Mouse (Mus musculus) forebrain, postnatal 0 days (tissue): ENCODE measurements around the gene Angptl8. TPM values are rescaled to one million over a fixed set of nuclear protein-coding genes. Genes with fewer than 3 reads are reported as not detected.

Source experiments
- ATAC-seq: fragments of 200-750 bp; cut with Nextera tagmentation; 2 replicates; pipeline ENCODE4 v1.8.0; 2017; ENCODE audit warnings: mild to moderate bottlenecking, moderate library complexity
- DNase-seq: peaks from one replicate; pipeline ENCODE4 v3.0.0-alpha.2; 2015
- H3K27ac ChIP-seq: fragments of 300-500 bp; sonication (generic); 2 replicates; pipeline ENCODE4 v1.5.1; 2014; ENCODE audit warnings: low read depth, mild to moderate bottlenecking, antibody characterized with exemption, low read length, moderate library complexity, mixed read lengths
- H3K27me3 ChIP-seq: fragments of 300-500 bp; sonication (generic); 2 replicates; pipeline ENCODE4 v1.6.1; 2014; ENCODE audit warnings: mild to moderate bottlenecking, low read length, mixed read lengths; ENCODE audit not compliant: insufficient read depth
- H3K36me3 ChIP-seq: fragments of 300-500 bp; sonication (generic); 2 replicates; pipeline ENCODE4 v1.6.1; 2014; ENCODE audit warnings: mild to moderate bottlenecking, moderate library complexity; ENCODE audit not compliant: insufficient read depth
- H3K4me1 ChIP-seq: fragments of 300-500 bp; sonication (generic); 2 replicates; pipeline ENCODE4 v1.6.1; 2014; ENCODE audit warnings: antibody characterized with exemption; ENCODE audit not compliant: insufficient read depth
- H3K4me2 ChIP-seq: fragments of 300-500 bp; sonication (generic); 2 replicates; pipeline ENCODE4 v1.6.1; 2014; ENCODE audit warnings: low read depth, mild to moderate bottlenecking, moderate library complexity
- H3K4me3 ChIP-seq: fragments of 300-500 bp; sonication (generic); 2 replicates; pipeline ENCODE4 v1.5.1; 2014; ENCODE audit warnings: low read depth, low read length, mixed read lengths
- H3K9ac ChIP-seq: fragments of 300-500 bp; sonication (generic); 2 replicates; pipeline ENCODE4 v1.6.1; 2014; ENCODE audit warnings: mild to moderate bottlenecking
- H3K9me3 ChIP-seq: fragments of 300-500 bp; sonication (generic); 2 replicates; pipeline ENCODE4 v1.6.1; 2016; ENCODE audit warnings: low read length
- CTCF ChIP-seq: sonication (generic); IDR thresholded peaks from 2 replicates; pipeline ENCODE4 v1.5.1; 2016; ENCODE audit warnings: antibody characterized with exemption, control low read depth, low read depth
- WGBS: fragments of 180-500 bp; shearing (Covaris S2); extraction: QIAGEN DNeasy Blood & Tissue Kit; methylation state at CpG from one replicate; pipeline ENCODE4 v1.1.7; 2014; 5-methylcytosine and 5-hydroxymethylcytosine counted together
- polyA plus RNA-seq: library from polyadenylated mRNA; unstranded; fragments of >200 nt; fragmentation: Nextera tagmentation; extraction: Ambion mirVana; gene quantifications from 2 replicates; pipeline ENCODE4 v1.2.1, GENCODE M21; 2015
- total RNA-seq: library from RNA; depleted of rRNA; stranded (reverse); fragments of >200 nt; gene quantifications from 2 replicates; pipeline ENCODE4 v1.2.3, GENCODE M21; 2014

Gene Angptl8
- total and polyA plus RNA-seq, 2 experiments from 2014 or later, result 0.18 TPM; not detected in 1

DNA sequence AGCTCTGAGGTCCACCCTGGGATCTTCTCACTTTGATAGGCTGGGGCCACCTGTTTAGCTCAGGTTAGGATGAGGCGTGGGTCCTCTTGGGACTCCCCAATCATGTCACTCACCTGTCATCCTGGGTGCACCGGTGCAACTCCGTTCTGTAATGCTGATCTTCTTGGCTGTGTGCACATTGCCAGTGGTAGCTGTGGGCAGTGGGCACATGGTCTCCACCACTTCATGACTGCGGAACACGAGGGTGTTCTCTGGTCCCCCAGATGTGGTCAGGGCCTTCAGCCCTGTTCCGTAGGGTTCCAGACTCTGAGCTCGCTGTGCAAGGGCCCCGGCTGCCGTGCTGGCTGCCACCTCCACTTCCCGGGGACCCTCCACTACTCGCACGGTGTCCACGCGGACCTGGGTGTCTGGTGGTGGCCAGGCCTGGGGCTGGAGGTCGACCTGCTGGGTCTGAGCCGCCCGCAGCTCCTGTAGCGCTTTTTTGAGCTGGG lies 40.9 kb upstream of the Angptl8 start:
- Histone ChIP-seq H3K27me3 (no peaks in the 10 kb centered on the region), H3K4me2 (no peak overlapping the region), H3K36me3 (no peaks in the 10 kb centered on the region), H3K27ac (no peak overlapping the region), H3K9ac (no peak overlapping the region), H3K4me3 (no peak overlapping the region), H3K4me1 (no peaks in the 10 kb centered on the region), H3K9me3 (no peaks in the 10 kb centered on the region)
- WGBS, result 95% methylated on average over 18 of the region's 18 CpGs
- DNase-seq, result no peak
- TF ChIP-seq CTCF, result no peak
- ATAC-seq, result no peak

DNA sequence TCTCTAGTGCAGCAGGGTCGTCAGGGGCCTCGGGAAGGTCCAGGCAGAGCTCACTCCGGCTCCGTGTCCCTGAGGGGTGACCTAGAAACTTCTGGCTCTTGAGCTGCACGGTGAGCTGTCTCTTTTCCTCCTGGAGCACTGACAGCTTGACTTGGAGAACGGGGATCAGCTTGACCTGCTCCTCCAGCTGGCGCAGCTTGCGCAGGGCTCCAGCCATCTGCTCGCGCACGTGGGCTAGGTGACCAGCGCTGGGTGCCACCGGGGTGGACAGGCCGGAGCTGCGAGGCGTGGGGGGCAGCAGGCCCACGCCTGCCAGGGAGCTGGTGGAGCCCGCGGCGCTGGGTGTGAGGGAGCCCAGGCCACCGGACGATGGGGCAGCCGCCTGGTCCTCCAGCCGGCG lies 40.4 kb upstream of the Angptl8 start:
- Histone ChIP-seq H3K27me3 (no peaks in the 10 kb centered on the region), H3K9me3 (no peaks in the 10 kb centered on the region), H3K36me3 (no peaks in the 10 kb centered on the region), H3K4me3 (no peak overlapping the region), H3K4me1 (no peaks in the 10 kb centered on the region), H3K4me2 (no peak overlapping the region), H3K9ac (no peak overlapping the region), H3K27ac (no peak overlapping the region)
- ATAC-seq (no peak), DNase-seq (no peak)
- WGBS, result 95% methylated on average over 25 of the region's 25 CpGs
- TF ChIP-seq CTCF, result no peak

DNA sequence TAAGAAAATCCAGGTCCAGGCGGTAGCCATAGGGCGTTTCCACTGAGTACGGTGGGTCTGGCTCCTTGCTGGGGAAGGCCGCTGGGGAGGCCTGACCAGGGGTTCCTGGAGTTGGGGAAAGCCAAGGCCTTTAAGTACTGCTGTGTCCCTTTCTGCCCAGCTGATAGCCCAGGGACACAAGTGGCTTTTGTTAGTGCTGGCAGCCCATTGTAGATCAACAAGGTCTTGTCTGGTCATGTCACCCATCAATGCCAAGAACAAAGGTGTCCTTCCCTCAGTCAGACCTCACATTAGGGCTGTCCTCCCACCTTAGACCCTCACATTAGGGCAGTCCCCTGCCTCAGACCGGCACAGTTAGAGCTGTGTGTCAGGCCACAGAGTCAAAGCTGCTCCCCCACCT lies 39.7 kb upstream of the Angptl8 start:
- no peak overlapping the region for H3K27ac ChIP-seq
- no peaks in the 10 kb centered on the region for H3K36me3 ChIP-seq
- no peak overlapping the region for H3K9ac ChIP-seq
- no peaks in the 10 kb centered on the region for H3K4me1 ChIP-seq
- H3K4me2 ChIP-seq, result no peak overlapping the region
- no peaks in the 10 kb centered on the region for H3K9me3 ChIP-seq
- ATAC-seq (no peak), DNase-seq (no peak)
- H3K27me3 ChIP-seq, result no peaks in the 10 kb centered on the region
- H3K4me3 ChIP-seq, result no peak overlapping the region
- no peak for TF ChIP-seq CTCF
- WGBS, result 84% methylated on average over 5 of the region's 5 CpGs

DNA sequence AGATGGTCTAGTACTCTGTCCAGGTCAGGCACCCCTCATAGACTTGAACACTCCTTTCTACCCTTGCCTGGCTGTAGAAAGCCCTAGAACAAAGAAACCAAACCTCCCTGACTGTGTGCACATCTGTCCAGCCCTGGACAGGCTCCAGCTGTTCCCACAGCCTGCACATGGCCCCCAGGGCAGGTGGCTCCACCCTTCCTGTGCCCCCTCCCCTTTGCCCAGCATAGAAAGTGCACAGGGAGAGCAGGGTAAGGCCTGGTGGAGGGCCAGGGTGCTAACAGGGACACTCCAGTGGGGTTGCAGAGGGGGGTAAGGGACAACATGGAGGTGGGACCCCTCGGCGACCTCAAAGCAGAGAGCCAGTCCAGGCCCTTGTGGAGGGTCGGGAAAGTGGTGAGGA lies 39.1 kb upstream of the Angptl8 start:
- ATAC-seq, result no peak
- H3K27me3 ChIP-seq, result no peaks in the 10 kb centered on the region
- 76% methylated on average over 3 of the region's 3 CpGs for WGBS
- H3K27ac ChIP-seq, result no peak overlapping the region
- H3K4me1 ChIP-seq, result no peaks in the 10 kb centered on the region
- no peak overlapping the region for H3K9ac ChIP-seq
- H3K4me2 ChIP-seq, result no peak overlapping the region
- no peaks in the 10 kb centered on the region for H3K9me3 ChIP-seq
- H3K4me3 ChIP-seq, result no peak overlapping the region
- DNase-seq, result no peak
- H3K36me3 ChIP-seq, result no peaks in the 10 kb centered on the region
- no peak for TF ChIP-seq CTCF

DNA sequence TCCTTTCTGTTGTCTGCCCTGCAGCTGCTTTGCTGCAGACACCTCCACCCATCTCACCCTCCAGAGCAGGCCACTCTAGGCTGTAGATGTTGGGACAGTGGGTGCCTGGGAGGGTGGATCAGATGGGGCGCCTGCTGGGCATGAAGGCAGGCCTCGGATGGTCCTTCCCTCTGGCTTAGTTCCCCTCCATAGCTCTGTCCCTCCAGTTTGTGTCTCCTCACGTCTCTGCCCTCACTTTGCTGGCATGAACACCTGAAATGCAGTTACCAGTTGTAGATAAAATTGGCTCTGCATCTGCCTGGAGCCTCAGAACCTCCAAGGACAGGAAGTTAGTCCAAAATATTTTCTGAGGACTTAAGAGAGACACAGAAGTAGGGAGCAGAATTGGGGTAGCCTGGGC lies 38.4 kb upstream of the Angptl8 start:
- no peaks in the 10 kb centered on the region for H3K27me3 ChIP-seq
- no peak overlapping the region for H3K4me2 ChIP-seq
- H3K4me3 ChIP-seq, result no peak overlapping the region
- no peak overlapping the region for H3K27ac ChIP-seq
- TF ChIP-seq CTCF, result no peak
- no peak overlapping the region for H3K9ac ChIP-seq
- no peak for ATAC-seq
- no peaks in the 10 kb centered on the region for H3K36me3 ChIP-seq
- H3K9me3 ChIP-seq, result no peaks in the 10 kb centered on the region
- no peak for DNase-seq
- no peaks in the 10 kb centered on the region for H3K4me1 ChIP-seq
- 63% methylated on average over 3 of the region's 3 CpGs for WGBS

DNA sequence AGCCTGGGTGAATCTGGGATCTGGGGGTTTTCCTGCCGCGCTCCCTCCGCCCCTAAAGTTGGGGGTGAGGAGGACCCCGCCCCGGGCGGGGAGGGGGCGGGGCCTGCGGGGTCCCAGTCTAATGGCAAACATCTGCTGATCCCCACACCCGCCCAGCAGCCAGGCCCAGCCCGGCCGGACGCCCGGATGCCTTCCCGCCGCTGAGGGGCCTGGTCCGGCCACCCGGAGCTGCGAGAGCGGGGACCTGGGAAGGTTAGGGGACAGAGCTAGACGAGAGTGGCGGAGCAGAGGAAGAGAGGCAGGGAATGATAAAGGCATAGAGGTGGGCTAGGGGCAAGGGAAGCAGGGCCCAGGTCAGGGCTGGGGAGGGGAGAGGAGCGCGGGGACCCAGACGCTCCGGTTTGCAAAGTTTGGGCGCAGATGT lies 37.4 kb upstream of the Angptl8 start:
- no peak for TF ChIP-seq CTCF
- peak overlapping the region; percentile 22; the same call in 1 of the 2 replicates for H3K27ac ChIP-seq
- 2% methylated on average over 25 of the region's 26 CpGs for WGBS

DNA sequence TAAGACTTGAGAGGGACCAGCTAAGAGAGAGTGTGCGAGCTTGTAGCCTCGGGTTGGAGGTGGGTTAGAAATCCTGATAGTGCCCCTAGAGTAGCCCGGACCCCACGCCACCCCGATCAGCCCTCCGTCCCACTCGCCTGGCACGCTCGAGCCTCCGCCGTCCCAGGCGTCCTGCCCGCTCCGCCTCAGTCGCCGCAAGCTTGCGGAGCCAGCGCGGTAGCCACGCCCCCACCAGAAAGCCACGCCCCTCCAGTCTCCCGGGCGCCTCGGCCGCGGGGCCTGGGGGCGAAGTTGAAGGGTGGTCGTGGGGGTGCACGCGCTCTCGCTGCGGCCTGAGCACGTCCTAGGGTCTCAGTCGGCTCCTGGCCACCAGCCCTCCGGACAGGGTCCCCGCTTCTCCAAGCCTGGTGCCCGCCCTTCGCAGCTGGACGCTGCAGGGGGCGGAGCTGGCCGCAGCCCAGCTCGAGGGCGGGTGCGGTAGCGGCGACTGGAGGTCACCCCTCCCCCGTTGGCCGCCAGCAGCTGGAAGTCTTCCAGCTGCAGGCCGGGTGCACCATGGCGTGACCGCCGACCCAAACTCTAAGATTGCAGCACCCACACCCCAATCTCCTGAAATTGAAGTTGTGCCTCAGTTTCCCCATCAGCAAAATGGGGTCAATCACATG lies 36.8 kb upstream of the Angptl8 start, which contains the start of gene Kank2:
Kank2 (minus strand) TSS at position 400 of the 665 bp plus-strand sequence.
- Histone ChIP-seq H3K4me1 (no peaks in the 10 kb centered on the region), H3K9me3 (no peaks in the 10 kb centered on the region), H3K27me3 (no peaks in the 10 kb centered on the region), H3K4me3 (peak within 1 kb of the TSS; percentile 45), H3K27ac (peak within 1 kb of the TSS; percentile 22; the same call in 1 of the 2 replicates), H3K4me2 (peak within 1 kb of the TSS; percentile 85), H3K36me3 (no peaks in the 10 kb centered on the region), H3K9ac (peak within 1 kb of the TSS; percentile 51)
- under 1% methylated on average over 44 of the region's 52 CpGs for WGBS
- no peak for TF ChIP-seq CTCF
- peak; percentile 73 for ATAC-seq
- peak; percentile 64 for DNase-seq

More for the DNA sequence above, 37.4 kb upstream of the Angptl8 start:
- ATAC-seq, result no peak; the same call in none of the 2 replicates
- no peaks in the 10 kb centered on the region for H3K4me1 ChIP-seq
- peak overlapping the region; percentile 85 for H3K4me2 ChIP-seq
- no peak for DNase-seq
- no peaks in the 10 kb centered on the region for H3K9me3 ChIP-seq
- H3K36me3 ChIP-seq, result no peaks in the 10 kb centered on the region
- peak overlapping the region; percentile 51 for H3K9ac ChIP-seq
- no peaks in the 10 kb centered on the region for H3K27me3 ChIP-seq
- H3K4me3 ChIP-seq, result peak overlapping the region; percentile 45
